Mouse (Mus musculus): ENCODE data around the gene Nt5dc3.

Gene Nt5dc3

DNA sequence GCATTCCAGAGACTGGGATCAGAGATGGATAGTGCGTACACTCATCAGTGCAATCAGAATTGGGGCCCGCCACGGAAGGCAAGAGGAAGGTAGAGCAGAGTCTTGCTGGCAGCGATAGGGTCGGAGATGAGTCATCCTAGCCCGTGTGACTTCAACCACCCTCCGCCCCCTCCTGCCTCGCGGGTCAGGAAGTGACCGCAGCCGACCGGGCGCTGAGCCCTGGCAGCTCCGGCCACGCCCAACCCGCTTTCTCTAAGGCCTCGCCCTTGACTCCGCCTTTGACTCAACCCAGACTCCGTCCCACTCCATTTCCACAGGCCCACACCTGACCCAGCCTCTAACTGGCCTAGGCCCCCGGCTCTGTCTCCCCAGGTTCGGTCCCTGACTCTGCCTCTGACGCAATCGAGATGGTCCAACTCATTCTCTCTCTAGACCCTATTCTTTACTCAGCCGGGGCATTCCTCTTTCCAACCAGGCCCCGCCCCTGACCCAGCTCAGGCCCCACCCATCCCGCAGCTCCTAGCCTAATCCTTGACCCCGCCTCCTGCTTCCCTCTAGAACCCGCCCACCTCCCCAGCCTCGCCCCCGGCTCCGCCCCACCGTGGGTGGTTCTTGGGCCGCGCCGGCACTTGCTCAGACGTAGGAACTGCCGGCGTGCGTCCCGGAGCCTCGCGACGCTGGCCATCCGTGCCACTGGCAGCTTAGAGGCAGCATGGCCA lies at the start of gene Nt5dc3:
TSS of gene Nt5dc3 (plus strand) at position 608 of the 719 bp plus-strand sequence.
- peak; percentile 99 for DNase-seq

GRCm38 (mm10) chr10:86730823-86731499 lies 47.8 kb upstream of the Nt5dc3 start:
- DNase-seq = peak; percentile 72

- no peak for DNase-seq
Observed at GRCm38 (mm10) chr10:86731500-86731863, 47.3 kb upstream of the Nt5dc3 start.

- DNase-seq = no peak
Observed at GRCm38 (mm10) chr10:86735036-86735435, 43.8 kb upstream of the Nt5dc3 start.

- no peak for DNase-seq
Observed at GRCm38 (mm10) chr10:86742918-86743317, 35.9 kb upstream of the Nt5dc3 start.

GRCm38 (mm10) chr10:86744306-86744705 lies 34.5 kb upstream of the Nt5dc3 start:
- DNase-seq = no peak

DNA sequence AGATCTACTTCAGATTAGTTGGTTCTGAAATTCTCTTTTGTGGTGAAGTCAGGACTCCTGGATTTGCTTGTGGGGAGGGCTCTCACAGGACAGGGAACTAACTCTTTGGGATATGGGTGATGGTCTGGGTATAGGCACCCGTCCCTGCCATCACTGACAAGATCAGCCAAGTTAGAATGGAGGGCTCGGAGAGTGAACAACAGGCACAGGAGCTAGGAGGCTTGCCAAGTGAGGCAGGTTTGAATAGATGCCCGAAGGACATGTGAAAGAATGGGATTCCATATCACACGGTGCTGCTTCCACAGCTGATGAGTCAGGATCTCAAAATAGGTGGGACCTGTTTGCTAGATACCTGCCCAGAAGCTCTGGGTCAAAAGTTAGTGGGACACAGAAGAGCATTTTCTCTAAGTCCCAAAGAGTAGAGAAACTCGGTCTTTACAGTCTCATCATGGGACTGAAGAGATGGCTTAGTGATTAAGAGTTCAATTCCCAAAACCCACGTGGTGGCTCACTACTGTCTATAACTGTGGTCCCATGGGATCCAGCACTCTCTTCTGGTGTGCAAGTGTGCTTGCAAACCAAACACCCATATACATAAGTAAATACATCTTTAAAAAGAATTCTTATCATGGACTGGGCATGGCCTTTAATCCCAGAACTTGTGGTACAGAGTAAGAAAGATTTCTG lies 22.8 kb upstream of the Nt5dc3 start:
- DNase-seq = no peak

GRCm38 (mm10) chr10:86757724-86758123 lies 21.1 kb upstream of the Nt5dc3 start:
- DNase-seq = no peak

DNA sequence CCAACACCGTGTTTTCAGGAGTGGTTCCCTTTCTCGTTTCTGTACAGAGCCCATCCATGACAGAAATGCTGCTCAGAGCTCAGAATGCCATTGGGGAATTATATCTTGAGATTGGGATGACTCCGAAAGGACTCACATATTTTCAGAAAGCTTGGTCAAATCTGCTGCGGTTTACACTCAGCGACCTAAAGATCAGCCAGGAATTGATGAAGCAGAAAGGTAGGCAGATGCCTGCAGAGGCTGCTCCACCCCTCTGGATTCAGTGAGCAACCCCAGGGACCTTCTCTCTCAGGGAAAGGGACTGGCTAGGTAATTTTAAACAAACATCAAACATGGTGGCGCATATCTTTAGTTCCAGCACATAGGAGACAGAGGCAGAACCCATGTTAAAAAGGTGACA lies 20.6 kb upstream of the Nt5dc3 start:
- DNase-seq = no peak

DNA sequence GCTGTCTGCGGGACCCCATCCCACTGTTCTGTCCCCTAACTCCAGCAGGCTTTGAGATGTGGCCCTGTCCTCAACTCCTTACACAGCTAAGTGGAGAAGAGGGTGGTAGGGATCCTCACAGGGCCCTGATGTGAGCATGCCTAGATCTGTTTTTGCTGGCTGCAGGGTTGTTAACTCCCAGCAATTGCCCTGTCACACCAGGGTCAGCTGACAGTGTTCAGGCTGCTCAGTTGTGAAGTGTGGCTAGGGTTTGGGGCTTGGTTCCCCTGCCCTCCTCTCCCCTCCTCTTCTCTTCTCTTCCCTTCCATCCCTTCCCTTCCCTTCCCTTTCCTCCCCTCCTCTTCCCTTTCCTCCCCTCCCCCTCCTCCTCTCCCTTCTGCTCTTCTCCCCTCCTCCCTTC lies 17.6 kb upstream of the Nt5dc3 start:
- DNase-seq = no peak

GRCm38 (mm10) chr10:86761722-86762383 lies 17.0 kb upstream of the Nt5dc3 start:
- no peak for DNase-seq

- DNase-seq = no peak
Observed at GRCm38 (mm10) chr10:86762384-86762730, 16.4 kb upstream of the Nt5dc3 start.

DNA sequence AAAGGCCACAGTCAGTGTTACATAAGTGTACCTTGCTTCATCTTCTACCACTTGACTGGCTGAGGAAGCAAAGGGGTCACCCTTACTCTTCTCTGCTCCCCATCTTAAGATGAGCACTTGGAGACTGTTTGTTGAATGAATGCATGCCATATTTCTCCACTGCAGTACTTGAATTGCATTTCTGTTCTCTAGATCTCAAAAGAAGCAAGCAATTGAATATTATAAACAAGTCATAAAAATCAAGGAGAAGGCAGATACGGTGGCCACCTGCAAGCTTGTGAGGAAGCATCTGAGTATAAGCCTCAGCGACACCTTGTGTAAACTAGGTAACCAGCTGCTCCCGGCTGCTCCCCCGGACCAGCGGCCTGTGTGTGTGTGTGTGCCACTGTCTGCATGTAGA lies 15.1 kb upstream of the Nt5dc3 start, which contains the start of gene Gm49358:
TSS of gene Gm49358 (plus strand) at position 301 of the 400 bp plus-strand sequence.
- DNase-seq = no peak

GRCm38 (mm10) chr10:86765344-86765966 lies 13.3 kb upstream of the Nt5dc3 start:
- DNase-seq = no peak

- no peak for DNase-seq
Observed at GRCm38 (mm10) chr10:86769216-86769615, 9.6 kb upstream of the Nt5dc3 start.

GRCm38 (mm10) chr10:86769797-86770196 lies 9.0 kb upstream of the Nt5dc3 start:
- DNase-seq = no peak

DNA sequence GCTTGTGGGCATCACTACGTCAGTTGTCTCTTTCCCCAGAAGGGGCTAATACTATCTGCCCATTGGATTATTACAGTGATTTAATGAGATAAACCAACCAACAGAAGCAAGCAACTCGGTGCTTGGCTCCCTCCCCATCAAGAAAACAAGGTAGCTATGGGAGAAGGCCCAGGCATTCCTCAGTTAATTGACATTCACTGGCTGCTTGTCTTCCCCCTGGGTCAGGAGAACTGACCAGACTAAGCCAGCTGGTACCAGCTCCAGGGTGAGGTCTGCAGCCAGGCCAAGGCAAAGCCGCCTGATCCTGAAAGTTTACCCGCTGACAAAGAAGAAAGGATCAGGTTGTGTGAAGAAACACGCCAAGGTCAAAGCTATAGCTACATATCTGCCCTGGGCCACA lies 7.1 kb upstream of the Nt5dc3 start:
- DNase-seq = no peak

DNA sequence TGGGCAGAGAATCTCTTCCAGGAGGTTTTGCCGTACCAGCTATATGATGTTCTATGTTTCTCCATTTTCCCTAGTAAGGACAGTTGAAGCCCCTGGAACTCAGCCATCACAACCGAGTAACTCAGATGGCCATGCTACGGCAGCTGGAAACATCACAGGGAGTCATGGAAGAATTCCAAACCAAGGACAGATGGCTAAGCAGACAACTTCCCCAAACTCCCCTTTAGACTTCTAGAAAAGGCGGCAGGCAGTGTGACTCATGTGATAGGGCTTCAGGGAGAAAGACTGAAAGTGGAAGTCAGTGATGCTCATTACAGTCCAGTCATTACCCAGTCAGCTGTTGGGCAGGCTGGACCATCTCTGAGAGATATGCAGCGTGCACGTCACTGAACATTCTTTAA lies 6.6 kb upstream of the Nt5dc3 start:
- peak; percentile 20 for DNase-seq

GRCm38 (mm10) chr10:86773360-86773759 lies 5.4 kb upstream of the Nt5dc3 start:
- DNase-seq = no peak

DNA sequence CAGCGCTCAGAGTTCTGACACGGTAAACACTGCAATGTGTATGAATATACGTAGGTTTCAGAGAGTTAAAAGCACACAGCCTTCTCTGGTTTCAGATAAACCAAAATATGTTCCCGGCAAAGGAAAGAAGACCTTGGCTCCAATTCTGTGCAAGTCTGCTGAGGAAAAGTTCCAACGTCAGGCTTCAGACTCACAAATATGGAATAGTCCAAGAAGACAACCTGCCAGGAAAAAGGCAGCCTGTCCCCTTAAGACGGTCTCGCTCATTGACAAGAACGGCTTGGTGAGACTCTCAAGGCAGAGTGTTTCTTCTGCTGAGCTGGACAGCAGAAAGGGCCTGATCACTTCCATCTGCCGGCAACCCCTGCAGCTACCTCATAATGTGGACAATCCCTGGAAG lies 2.5 kb upstream of the Nt5dc3 start:
- DNase-seq = no peak

DNA sequence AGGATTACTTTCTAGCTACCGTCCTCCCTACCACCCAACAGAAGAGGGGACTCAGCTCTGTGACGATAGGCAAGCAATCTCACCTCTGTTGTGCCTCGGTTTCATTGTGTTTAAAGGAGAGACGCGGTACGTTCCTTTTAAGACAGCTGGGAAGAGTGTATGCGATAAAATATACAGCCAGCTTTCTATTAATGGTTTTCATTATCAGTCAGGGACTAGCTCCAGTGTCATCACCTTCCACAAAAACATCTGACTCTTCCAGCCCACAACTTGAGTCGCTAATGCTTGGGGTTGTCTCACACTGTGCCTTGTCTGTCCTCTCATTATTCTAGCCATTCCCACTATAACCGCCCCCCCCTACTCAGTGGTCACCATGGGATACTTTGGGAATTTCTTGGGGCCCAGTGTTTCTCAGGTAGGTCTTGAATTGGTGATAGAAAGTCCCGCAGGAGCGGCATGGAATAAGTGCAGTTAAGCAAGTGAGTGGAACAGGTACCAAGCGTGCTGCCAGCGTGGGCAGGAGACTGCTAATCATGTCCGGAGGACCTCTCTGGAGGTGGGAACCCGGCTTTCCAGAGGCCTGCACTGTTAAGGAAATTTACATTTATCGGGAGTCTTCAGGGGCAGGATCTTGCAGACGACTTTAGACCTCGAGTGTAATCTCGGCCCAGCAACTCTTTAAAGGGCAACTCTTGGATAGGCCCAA lies 1.0 kb upstream of the Nt5dc3 start:
- no peak for DNase-seq

DNA sequence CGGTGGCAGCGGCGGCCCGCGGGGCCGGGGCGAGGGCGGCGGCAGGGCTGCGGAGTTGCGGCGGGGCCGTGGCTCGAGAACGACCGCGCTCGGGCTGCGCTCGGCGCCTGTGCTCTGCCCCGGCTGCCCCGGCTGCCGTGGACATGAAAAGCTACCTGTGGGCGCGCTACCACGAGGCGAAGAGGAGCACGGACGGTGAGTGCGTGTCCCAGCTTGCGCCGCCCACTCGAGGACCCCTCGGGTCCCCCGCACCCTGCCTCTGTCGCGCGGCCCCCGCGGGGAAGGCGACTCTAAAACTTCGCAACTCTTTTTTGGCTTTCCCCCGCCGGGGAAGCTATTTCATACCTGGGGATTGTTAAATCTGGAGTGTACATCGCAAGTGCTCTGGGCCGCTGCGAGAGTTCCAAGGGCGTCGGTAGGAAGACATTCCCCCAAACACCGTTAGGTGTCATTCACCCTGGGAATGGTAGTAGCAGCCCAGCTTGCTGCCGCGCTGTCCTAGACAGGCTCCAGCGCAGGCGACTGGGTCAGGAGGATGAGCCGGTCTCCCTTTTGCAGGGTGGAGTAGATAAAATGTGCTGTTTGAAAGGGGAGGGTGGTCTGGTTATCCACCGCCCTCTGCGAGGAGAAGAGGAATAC lies 431 bp downstream of the Nt5dc3 start:
- no peak for DNase-seq

Measured in cerebellum, adult 9-11 months (tissue).